Mouse (Mus musculus) heart, adult 18-20 months (tissue): ENCODE data around the gene Leng1. TPM values are rescaled to one million over a fixed set of nuclear protein-coding genes. Genes with fewer than 3 reads are reported as not detected.
A peak's percentile ranks its signal among the peaks of the same experiment; 100 is the strongest.
"Not testable (repeated sequence)": the region's sequence is repeated elsewhere in the genome, so short reads cannot be mapped to it uniquely, and the experiment has no call there.

ENCODE experiments used
- DNase-seq, 2 experiments: peaks; one replicate each; pipeline ENCODE4 v3.0.0; 2021 to 2022; ENCODE audit warnings: mixed read lengths in 1 of 2
- long read RNA-seq, 2 experiments: library from polyadenylated mRNA; stranded (forward); transcript quantifications; one replicate each; pipeline ENCODE4 v2.0.0; 2021
- total RNA-seq, 2 experiments: library from RNA; stranded (reverse); gene quantifications; 2 replicates each; pipeline ENCODE4 v1.2.3; 2021

Leng1 gene
- 10 to 100 TPM; 12.6 to 12.7 TPM for total RNA-seq
- long read RNA-seq, experiment 1, transcript Leng1-201 (4 exons, 2,222 nt) = major isoform, 40 of 43 reads
- long read RNA-seq, experiment 1, partial matches to known transcripts = 0 of 43 reads
- long read RNA-seq, experiment 1, other reads (novel, unspliced or antisense) = 3 of 43 reads
- long read RNA-seq, experiment 2, transcript Leng1-201 (4 exons, 2,222 nt) = major isoform, 19 of 20 reads
- long read RNA-seq, experiment 2, partial matches to known transcripts = 0 of 20 reads
- long read RNA-seq, experiment 2, other reads (novel, unspliced or antisense) = 1 of 20 reads

GRCm38 (mm10) chr7:3665215-3666114 is at the start of gene Leng1:
Leng1 (minus strand) TSS chr7:3665840.
- DNase-seq = peak; percentile 98 to 99

- DNase-seq = no peak
Measured at GRCm38 (mm10) chr7:3715249-3715648, 49.6 kb upstream of the Leng1 start.

- no peak for DNase-seq
Measured at GRCm38 (mm10) chr7:3712264-3712942, 46.8 kb upstream of the Leng1 start.

GRCm38 (mm10) chr7:3709000-3709399 is 43.4 kb upstream of the Leng1 start:
- DNase-seq = no peak

- not testable (repeated sequence) for DNase-seq
Measured at GRCm38 (mm10) chr7:3708447-3708980, 42.9 kb upstream of the Leng1 start.

- no peak for DNase-seq
Measured at GRCm38 (mm10) chr7:3707568-3708413, 42.2 kb upstream of the Leng1 start.

GRCm38 (mm10) chr7:3707027-3707426 is 41.4 kb upstream of the Leng1 start:
- peak; percentile 19 to 66 for DNase-seq

- DNase-seq = peak; percentile 28 to 33
Measured at GRCm38 (mm10) chr7:3706343-3706934, 40.8 kb upstream of the Leng1 start.

GRCm38 (mm10) chr7:3705911-3706310 is 40.3 kb upstream of the Leng1 start:
- DNase-seq = no peak

- not testable (repeated sequence) for DNase-seq
Measured at GRCm38 (mm10) chr7:3705461-3705860, 39.8 kb upstream of the Leng1 start.

GRCm38 (mm10) chr7:3704475-3704874 is 38.8 kb upstream of the Leng1 start:
- DNase-seq = no peak

- DNase-seq = peak; percentile 97 to 98
Measured at GRCm38 (mm10) chr7:3703879-3704441, 38.3 kb upstream of the Leng1 start, which contains the start of gene Rps9. Rps9 (plus strand) TSS chr7:3703993.

- no peak for DNase-seq
Measured at GRCm38 (mm10) chr7:3703148-3703878, 37.7 kb upstream of the Leng1 start.

GRCm38 (mm10) chr7:3698471-3698870 is 32.8 kb upstream of the Leng1 start:
- no peak for DNase-seq

GRCm38 (mm10) chr7:3694949-3695305 is 29.3 kb upstream of the Leng1 start:
- DNase-seq = peak in 1 of 2 experiments; percentile 22

GRCm38 (mm10) chr7:3694076-3694948 is 28.7 kb upstream of the Leng1 start:
- DNase-seq = peak; percentile 62 to 83

GRCm38 (mm10) chr7:3693809-3694075 is 28.1 kb upstream of the Leng1 start:
- no peak for DNase-seq

- DNase-seq = peak; percentile 97 to 98
Measured at GRCm38 (mm10) chr7:3692987-3693808, 27.6 kb upstream of the Leng1 start, which contains the start of gene Mboat7. Mboat7 (minus strand) TSS chr7:3693523.
